Mouse (Mus musculus): ENCODE measurements around the gene U2af1l4. TPM values are rescaled to one million over a fixed set of nuclear protein-coding genes. Genes with fewer than 3 reads are reported as not detected.

The U2af1l4 gene
- polyA plus RNA-seq, 1 experiment: 72.3 TPM

DNA sequence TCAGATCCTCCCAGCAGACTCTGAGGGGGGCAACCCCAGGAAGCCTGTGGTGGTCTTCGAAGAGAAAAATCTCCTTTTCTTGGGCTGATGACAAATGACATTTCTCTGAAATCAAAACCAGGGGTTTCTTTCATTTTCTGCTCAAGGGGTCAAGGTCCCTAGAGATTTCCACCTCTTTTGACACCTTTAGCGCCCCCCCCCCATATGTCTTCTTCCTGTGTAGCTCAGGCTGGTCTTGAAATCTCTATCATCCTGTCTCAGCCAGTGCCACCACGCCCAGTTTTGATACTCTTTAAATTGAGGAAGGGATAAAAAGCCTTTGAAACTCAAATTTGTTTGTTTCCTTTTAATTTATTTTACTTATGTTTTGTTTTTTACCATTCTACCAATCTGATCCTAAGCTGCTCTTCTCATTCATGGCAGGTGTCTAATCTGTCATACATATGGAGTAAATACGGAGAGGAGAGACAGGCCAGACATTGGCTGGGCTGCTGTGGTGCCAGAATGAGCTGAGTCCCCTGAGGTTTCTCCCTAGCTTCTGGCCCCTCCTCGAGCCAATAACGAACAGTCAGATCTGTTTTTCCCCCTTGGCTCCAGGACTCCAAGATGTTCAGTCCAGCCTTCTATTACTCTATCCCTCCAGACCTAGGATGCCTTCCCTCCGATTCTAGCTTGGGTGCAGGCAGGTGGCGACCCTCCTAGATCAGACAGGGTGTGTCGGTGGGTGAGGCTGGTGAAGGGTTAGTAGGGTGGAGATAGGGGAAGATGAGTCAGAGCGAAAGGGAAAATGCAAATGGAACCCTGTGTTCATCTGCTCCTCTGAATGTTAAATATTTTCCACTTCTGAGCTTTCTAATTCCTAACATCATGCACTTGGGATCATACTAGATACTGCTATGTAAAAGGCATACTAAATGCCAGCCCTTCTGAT, 30.7 kb downstream of the U2af1l4 start:
- TF ChIP-seq TCF3 (IDR thresholded peaks at IDR 0.05; ENCODE audit: insufficient read length, low read depth) (no peak), CEBPB (IDR thresholded peaks at IDR 0.05; ENCODE audit: insufficient read depth, poor library complexity, severe bottlenecking) (no peak), MAX (IDR thresholded peaks at IDR 0.05; ENCODE audit: low read depth) (no peak), E2F4 (IDR thresholded peaks at IDR 0.05; ENCODE audit: insufficient read depth) (no peak), USF1 (IDR thresholded peaks at IDR 0.05; ENCODE audit: low read depth) (no peak), POLR2A (IDR thresholded peaks at IDR 0.05; ENCODE audit: insufficient read length, low read depth) (no peak), POLR2AphosphoS2 (IDR thresholded peaks at IDR 0.05; ENCODE audit: insufficient read length, low read depth) (no peak), MYOG (IDR thresholded peaks at IDR 0.05; ENCODE audit: control insufficient read depth in 1 of 3, insufficient read depth in 1 of 3, insufficient read length in 2 of 3, low read depth in 2 of 3) (no peak), MYOD1 (IDR thresholded peaks at IDR 0.05; ENCODE audit: control insufficient read depth in 1 of 3, insufficient read length in 2 of 3, low read depth in 2 of 3) (no peak), SRF (IDR thresholded peaks at IDR 0.05; ENCODE audit: control insufficient read depth, insufficient read length, low read depth) (no peak), REST (IDR thresholded peaks at IDR 0.05; ENCODE audit: insufficient read depth, insufficient read length) (no peak), TCF12 (IDR thresholded peaks at IDR 0.05; ENCODE audit: insufficient read depth, poor library complexity, severe bottlenecking) (no peak)
- Histone ChIP-seq H3K4me2 (ENCODE audit: low read depth) (no peak overlapping the region), H3K79me2 (ENCODE audit: control insufficient read depth, insufficient read depth) (no peaks in the 10 kb centered on the region), H3K4me3 (no peak overlapping the region), H3ac (ENCODE audit: control insufficient read depth, insufficient read length) (no peak overlapping the region), H3K36me3 (ENCODE audit: control insufficient read depth, insufficient read depth) (no peaks in the 10 kb centered on the region), H3K27me3 (ENCODE audit: control insufficient read depth, insufficient read depth, insufficient read length) (peaks cover 43% of the 10 kb centered on the region)

DNA sequence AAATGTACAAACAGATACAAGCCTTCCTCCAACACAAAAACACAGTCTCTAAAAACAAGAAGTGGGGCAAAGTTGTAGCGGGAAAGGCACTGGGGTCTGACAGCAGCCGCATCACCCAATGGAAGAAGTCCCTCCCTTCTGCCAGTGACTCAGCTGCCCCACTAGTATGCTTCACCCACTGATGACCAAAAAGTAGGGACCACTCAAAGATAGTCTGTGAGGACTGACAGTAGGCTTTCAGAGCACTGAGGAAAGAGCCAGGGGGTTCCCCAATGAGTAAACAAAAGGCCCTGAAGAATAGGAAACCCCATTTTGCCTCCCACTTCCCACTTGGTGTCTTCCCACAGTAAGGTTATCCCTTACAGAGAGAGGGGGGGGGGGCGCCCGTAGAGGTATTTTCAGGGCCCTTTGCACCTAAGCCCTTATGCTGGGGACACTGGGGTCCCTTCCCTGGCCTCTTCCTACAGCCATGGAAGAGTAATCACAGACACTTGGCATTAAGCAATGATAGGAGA, 31.5 kb downstream of the U2af1l4 start:
- H3ac ChIP-seq (ENCODE audit: control insufficient read depth, insufficient read length): no peak overlapping the region
- no peaks in the 10 kb centered on the region for H3K79me2 ChIP-seq (ENCODE audit: control insufficient read depth, insufficient read depth)
- no peaks in the 10 kb centered on the region for H3K36me3 ChIP-seq (ENCODE audit: control insufficient read depth, insufficient read depth)
- H3K27me3 ChIP-seq (ENCODE audit: control insufficient read depth, insufficient read depth, insufficient read length): peaks cover 45% of the 10 kb centered on the region
- no peak overlapping the region for H3K4me3 ChIP-seq
- H3K4me2 ChIP-seq (ENCODE audit: low read depth): no peak overlapping the region
- no peak for TF ChIP-seq CEBPB (IDR thresholded peaks at IDR 0.05; ENCODE audit: insufficient read depth, poor library complexity, severe bottlenecking)
- TF ChIP-seq REST (IDR thresholded peaks at IDR 0.05; ENCODE audit: insufficient read depth, insufficient read length): no peak
- TF ChIP-seq E2F4 (IDR thresholded peaks at IDR 0.05; ENCODE audit: insufficient read depth): no peak
- no peak for TF ChIP-seq MYOD1 (IDR thresholded peaks at IDR 0.05; ENCODE audit: control insufficient read depth in 1 of 3, insufficient read length in 2 of 3, low read depth in 2 of 3)
- no peak for TF ChIP-seq MYOG (IDR thresholded peaks at IDR 0.05; ENCODE audit: control insufficient read depth in 1 of 3, insufficient read depth in 1 of 3, insufficient read length in 2 of 3, low read depth in 2 of 3)
- no peak for TF ChIP-seq TCF12 (IDR thresholded peaks at IDR 0.05; ENCODE audit: insufficient read depth, poor library complexity, severe bottlenecking)

DNA sequence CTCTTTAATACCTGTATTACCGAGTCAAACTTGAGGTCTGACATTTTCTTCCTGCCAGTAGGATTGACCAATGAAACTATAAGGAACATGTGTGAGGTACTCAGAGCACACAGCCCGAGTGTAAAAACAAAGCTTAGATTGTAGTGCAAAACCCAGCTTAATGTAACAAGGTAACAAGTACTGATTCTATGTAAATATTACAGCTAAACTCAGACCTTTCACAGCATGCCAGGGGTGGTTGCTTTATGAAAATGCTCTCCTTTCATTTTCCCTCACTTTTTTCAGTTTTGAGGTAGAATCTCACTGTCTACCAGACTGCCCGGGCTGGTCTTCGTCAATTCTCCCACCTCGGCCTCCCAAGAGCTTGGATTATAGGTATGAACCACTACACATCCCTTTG, 33.0 kb downstream of the U2af1l4 start:
- no peak for TF ChIP-seq USF1 (IDR thresholded peaks at IDR 0.05; ENCODE audit: low read depth)

DNA sequence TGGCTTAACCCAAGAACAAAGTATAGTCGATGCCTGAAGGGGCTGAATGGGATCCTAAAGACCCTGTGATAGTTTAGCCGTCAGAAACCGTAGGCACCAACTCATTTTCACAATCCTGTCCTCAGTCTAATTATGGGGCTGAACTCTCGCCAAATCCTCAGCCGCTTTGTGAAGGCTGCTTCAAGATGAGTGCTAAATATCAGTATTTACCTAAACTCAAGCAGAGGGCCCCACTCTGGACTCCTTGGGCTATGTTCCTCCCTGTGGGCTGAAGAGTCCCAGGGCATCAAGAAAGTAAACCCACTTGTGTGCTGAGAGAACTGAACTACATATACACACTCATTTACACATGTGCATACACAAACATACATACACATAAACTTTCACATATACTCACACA, 33.7 kb downstream of the U2af1l4 start:
- TF ChIP-seq REST (IDR thresholded peaks at IDR 0.05; ENCODE audit: insufficient read depth, insufficient read length): no peak
- no peak for TF ChIP-seq TCF3 (IDR thresholded peaks at IDR 0.05; ENCODE audit: insufficient read length, low read depth)
- no peak for TF ChIP-seq POLR2AphosphoS2 (IDR thresholded peaks at IDR 0.05; ENCODE audit: insufficient read length, low read depth)
- no peak for TF ChIP-seq E2F4 (IDR thresholded peaks at IDR 0.05; ENCODE audit: insufficient read depth)
- no peak for TF ChIP-seq USF1 (IDR thresholded peaks at IDR 0.05; ENCODE audit: low read depth)
- TF ChIP-seq POLR2A (IDR thresholded peaks at IDR 0.05; ENCODE audit: insufficient read length, low read depth): no peak
- no peak for TF ChIP-seq CEBPB (IDR thresholded peaks at IDR 0.05; ENCODE audit: insufficient read depth, poor library complexity, severe bottlenecking)
- no peak for TF ChIP-seq SRF (IDR thresholded peaks at IDR 0.05; ENCODE audit: control insufficient read depth, insufficient read length, low read depth)
- TF ChIP-seq TCF12 (IDR thresholded peaks at IDR 0.05; ENCODE audit: insufficient read depth, poor library complexity, severe bottlenecking): no peak
- H3K4me2 ChIP-seq (ENCODE audit: low read depth): no peak overlapping the region
- no peak overlapping the region for H3ac ChIP-seq (ENCODE audit: control insufficient read depth, insufficient read length)

More for the DNA sequence above, 33.0 kb downstream of the U2af1l4 start:
- Histone ChIP-seq H3ac (ENCODE audit: control insufficient read depth, insufficient read length) (no peak overlapping the region), H3K27me3 (ENCODE audit: control insufficient read depth, insufficient read depth, insufficient read length) (peaks cover 55% of the 10 kb centered on the region), H3K4me3 (no peak overlapping the region), H3K4me2 (ENCODE audit: low read depth) (no peak overlapping the region), H3K36me3 (ENCODE audit: control insufficient read depth, insufficient read depth) (no peaks in the 10 kb centered on the region), H3K79me2 (ENCODE audit: control insufficient read depth, insufficient read depth) (no peaks in the 10 kb centered on the region)

DNA sequence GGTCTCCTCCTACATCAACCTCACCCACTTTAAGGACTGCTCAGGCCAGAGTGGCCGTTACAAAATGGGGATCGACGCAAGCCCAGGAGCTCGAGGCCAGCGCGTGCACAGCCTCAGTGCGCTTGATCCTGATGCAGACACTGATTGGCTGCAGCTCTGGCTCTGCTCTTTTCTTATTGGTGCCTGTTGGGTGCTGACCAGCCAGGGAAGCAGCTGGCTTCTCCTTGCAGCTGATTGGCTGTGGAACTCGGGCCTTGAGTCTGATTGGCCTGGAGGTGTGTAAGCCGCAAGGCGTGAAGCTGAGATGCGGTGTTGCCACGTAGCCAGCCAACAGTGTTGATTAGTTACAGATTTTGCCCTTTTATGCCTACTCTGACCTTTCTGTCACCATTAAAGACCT, 35.7 kb downstream of the U2af1l4 start, which contains the start of gene Zbtb32:
Gene Zbtb32 (minus strand): TSS at position 124 of the 400 bp plus-strand sequence.
- H3K4me3 ChIP-seq: no peak within 1 kb of the TSS
- peaks cover 55% of the 10 kb centered on the region for H3K27me3 ChIP-seq (ENCODE audit: control insufficient read depth, insufficient read depth, insufficient read length)
- no peaks in the 10 kb centered on the region for H3K36me3 ChIP-seq (ENCODE audit: control insufficient read depth, insufficient read depth)
- no peaks in the 10 kb centered on the region for H3K79me2 ChIP-seq (ENCODE audit: control insufficient read depth, insufficient read depth)
- TF ChIP-seq MYOG (IDR thresholded peaks at IDR 0.05; ENCODE audit: control insufficient read depth in 1 of 3, insufficient read depth in 1 of 3, insufficient read length in 2 of 3, low read depth in 2 of 3): no peak
- TF ChIP-seq POLR2AphosphoS2 (IDR thresholded peaks at IDR 0.05; ENCODE audit: insufficient read length, low read depth): no peak
- no peak for TF ChIP-seq REST (IDR thresholded peaks at IDR 0.05; ENCODE audit: insufficient read depth, insufficient read length)
- TF ChIP-seq POLR2A (IDR thresholded peaks at IDR 0.05; ENCODE audit: insufficient read length, low read depth): no peak
- no peak for TF ChIP-seq E2F4 (IDR thresholded peaks at IDR 0.05; ENCODE audit: insufficient read depth)
- no peak within 1 kb of the TSS for H3ac ChIP-seq (ENCODE audit: control insufficient read depth, insufficient read length)
- H3K4me2 ChIP-seq (ENCODE audit: low read depth): no peak within 1 kb of the TSS

More for the DNA sequence above, 33.7 kb downstream of the U2af1l4 start:
- no peaks in the 10 kb centered on the region for H3K36me3 ChIP-seq (ENCODE audit: control insufficient read depth, insufficient read depth)
- no peaks in the 10 kb centered on the region for H3K79me2 ChIP-seq (ENCODE audit: control insufficient read depth, insufficient read depth)
- no peak overlapping the region for H3K4me3 ChIP-seq
- H3K27me3 ChIP-seq (ENCODE audit: control insufficient read depth, insufficient read depth, insufficient read length): peaks cover 55% of the 10 kb centered on the region

All from myocyte (in vitro differentiated cells).